Mouse (Mus musculus): Measurements from ENCODE around the gene Cyp2r1. TPM values are rescaled to one million over a fixed set of nuclear protein-coding genes. Genes with fewer than 3 reads are reported as not detected.
A peak's percentile ranks its signal among the peaks of the same experiment; 100 is the strongest.
"Not testable (repeated sequence)": the region's sequence is repeated elsewhere in the genome, so short reads cannot be mapped to it uniquely, and the experiment has no call there.

Gene Cyp2r1
- polyA plus RNA-seq (2016; fragmentation: Nextera tagmentation; extraction: Ambion mirVana) = 1.4 and 1.6 TPM in 2 replicates

- 3% methylated on average over 56 of the region's 56 CpGs for WGBS
- H3K36me3 ChIP-seq = no peaks in the 10 kb centered on the region
- H3K4me3 ChIP-seq (replicated peaks) = peak within 1 kb of the TSS; percentile 55
- H3K4me2 ChIP-seq = peak within 1 kb of the TSS; percentile 68
- H3K9me3 ChIP-seq = 0 out of 2 replicates have a peak, but pooled peaks cover 4% of the 10 kb centered on the region
- ATAC-seq (ENCODE audit: insufficient number of reproducible peaks, insufficient read depth, low FRiP score, low TSS enrichment, low read depth) = peak; percentile 100
- peak within 1 kb of the TSS; percentile 72 for H3K9ac ChIP-seq (replicated peaks)
- no peaks in the 10 kb centered on the region; the same call in 1 of the 2 replicates for H3K4me1 ChIP-seq (replicated peaks)
- no peaks in the 10 kb centered on the region for H3K27me3 ChIP-seq
- H3K27ac ChIP-seq = peak within 1 kb of the TSS; percentile 88
Observed at GRCm38 (mm10) chr7:114562531-114563241, at the start of gene Cyp2r1. Gene Cyp2r1, minus strand, starts transcription at chr7:114562972.

GRCm38 (mm10) chr7:114594391-114594790 is 31.6 kb upstream of the Cyp2r1 start:
- H3K4me1 ChIP-seq (replicated peaks); H3K4me3 ChIP-seq (replicated peaks); H3K27me3 ChIP-seq; H3K36me3 ChIP-seq; ATAC-seq (ENCODE audit: insufficient number of reproducible peaks, insufficient read depth, low FRiP score, low TSS enrichment, low read depth); H3K9ac ChIP-seq (replicated peaks); H3K9me3 ChIP-seq; H3K4me2 ChIP-seq; H3K27ac ChIP-seq: not testable (repeated sequence)
- 92% methylated on average over 8 of the region's 8 CpGs for WGBS

- Histone ChIP-seq H3K4me1 (replicated peaks) (no peaks in the 10 kb centered on the region), H3K9ac (replicated peaks) (no peak overlapping the region), H3K9me3 (no peaks in the 10 kb centered on the region), H3K4me3 (replicated peaks) (no peak overlapping the region), H3K27ac (no peak overlapping the region), H3K27me3 (no peaks in the 10 kb centered on the region), H3K4me2 (no peak overlapping the region), H3K36me3 (no peaks in the 10 kb centered on the region)
- 63% methylated on average over 2 of the region's 2 CpGs for WGBS
- ATAC-seq (ENCODE audit: insufficient number of reproducible peaks, insufficient read depth, low FRiP score, low TSS enrichment, low read depth) = no peak
Observed at GRCm38 (mm10) chr7:114582441-114582840, 19.7 kb upstream of the Cyp2r1 start.

- H3K36me3 ChIP-seq = no peaks in the 10 kb centered on the region
- no peak overlapping the region for H3K9ac ChIP-seq (replicated peaks)
- no peak overlapping the region for H3K4me2 ChIP-seq
- no peak overlapping the region for H3K27ac ChIP-seq
- 92% methylated on average over 5 of the region's 5 CpGs for WGBS
- no peak overlapping the region for H3K4me3 ChIP-seq (replicated peaks)
- no peak for ATAC-seq (ENCODE audit: insufficient number of reproducible peaks, insufficient read depth, low FRiP score, low TSS enrichment, low read depth)
- H3K9me3 ChIP-seq = no peaks in the 10 kb centered on the region
- no peaks in the 10 kb centered on the region for H3K4me1 ChIP-seq (replicated peaks)
- H3K27me3 ChIP-seq = no peaks in the 10 kb centered on the region
Observed at GRCm38 (mm10) chr7:114581200-114581599, 18.4 kb upstream of the Cyp2r1 start.

GRCm38 (mm10) chr7:114580426-114580825 is 17.7 kb upstream of the Cyp2r1 start:
- ATAC-seq (ENCODE audit: insufficient number of reproducible peaks, insufficient read depth, low FRiP score, low TSS enrichment, low read depth) = no peak
- H3K9ac ChIP-seq (replicated peaks) = no peak overlapping the region
- H3K27ac ChIP-seq = no peak overlapping the region

GRCm38 (mm10) chr7:114577665-114578064 is 14.9 kb upstream of the Cyp2r1 start:
- Histone ChIP-seq H3K4me1 (replicated peaks) (no peaks in the 10 kb centered on the region), H3K4me2 (no peak overlapping the region), H3K9me3 (no peaks in the 10 kb centered on the region), H3K36me3 (no peaks in the 10 kb centered on the region), H3K9ac (replicated peaks) (no peak overlapping the region), H3K27me3 (no peaks in the 10 kb centered on the region), H3K27ac (no peak overlapping the region), H3K4me3 (replicated peaks) (no peak overlapping the region)
- WGBS = 78% methylated on average over 1 of the region's 1 CpGs
- no peak for ATAC-seq (ENCODE audit: insufficient number of reproducible peaks, insufficient read depth, low FRiP score, low TSS enrichment, low read depth)

More at GRCm38 (mm10) chr7:114580426-114580825, 17.7 kb upstream of the Cyp2r1 start:
- no peaks in the 10 kb centered on the region for H3K4me1 ChIP-seq (replicated peaks)
- no peak overlapping the region for H3K4me3 ChIP-seq (replicated peaks)
- no peaks in the 10 kb centered on the region for H3K36me3 ChIP-seq
- H3K27me3 ChIP-seq = no peaks in the 10 kb centered on the region
- no peak overlapping the region for H3K4me2 ChIP-seq
- no peaks in the 10 kb centered on the region for H3K9me3 ChIP-seq
- WGBS = 7% methylated on average over 4 of the region's 4 CpGs

- 72% methylated on average over 3 of the region's 3 CpGs for WGBS
- Histone ChIP-seq H3K9ac (replicated peaks) (no peak overlapping the region), H3K9me3 (no peaks in the 10 kb centered on the region), H3K4me1 (replicated peaks) (no peaks in the 10 kb centered on the region), H3K4me3 (replicated peaks) (no peak overlapping the region), H3K27ac (no peak overlapping the region), H3K27me3 (no peaks in the 10 kb centered on the region), H3K36me3 (no peaks in the 10 kb centered on the region), H3K4me2 (no peak overlapping the region)
- ATAC-seq (ENCODE audit: insufficient number of reproducible peaks, insufficient read depth, low FRiP score, low TSS enrichment, low read depth) = no peak
Observed at GRCm38 (mm10) chr7:114576931-114577330, 14.2 kb upstream of the Cyp2r1 start.

- H3K9ac ChIP-seq (replicated peaks); H3K36me3 ChIP-seq; H3K27ac ChIP-seq; H3K4me1 ChIP-seq (replicated peaks); ATAC-seq (ENCODE audit: insufficient number of reproducible peaks, insufficient read depth, low FRiP score, low TSS enrichment, low read depth); H3K9me3 ChIP-seq; H3K27me3 ChIP-seq; H3K4me3 ChIP-seq (replicated peaks); H3K4me2 ChIP-seq: not testable (repeated sequence)
- 93% methylated on average over 4 of the region's 4 CpGs for WGBS
Observed at GRCm38 (mm10) chr7:114573866-114574265, 11.1 kb upstream of the Cyp2r1 start.

GRCm38 (mm10) chr7:114536179-114536578 is 26.6 kb downstream of the Cyp2r1 start:
- 97% methylated on average over 1 of the region's 1 CpGs for WGBS
- no peaks in the 10 kb centered on the region for H3K4me1 ChIP-seq (replicated peaks)
- H3K4me3 ChIP-seq (replicated peaks) = no peak overlapping the region
- H3K36me3 ChIP-seq = peaks cover 7% of the 10 kb centered on the region; the same call in 1 of the 2 replicates
- no peak overlapping the region for H3K27ac ChIP-seq
- no peaks in the 10 kb centered on the region for H3K27me3 ChIP-seq
- ATAC-seq (ENCODE audit: insufficient number of reproducible peaks, insufficient read depth, low FRiP score, low TSS enrichment, low read depth) = no peak
- H3K4me2 ChIP-seq = no peak overlapping the region
- H3K9me3 ChIP-seq = no peaks in the 10 kb centered on the region
- H3K9ac ChIP-seq (replicated peaks) = no peak overlapping the region

GRCm38 (mm10) chr7:114526245-114526644 is 36.5 kb downstream of the Cyp2r1 start:
- ATAC-seq (ENCODE audit: insufficient number of reproducible peaks, insufficient read depth, low FRiP score, low TSS enrichment, low read depth) = no peak
- Histone ChIP-seq H3K9me3 (no peaks in the 10 kb centered on the region), H3K27me3 (no peaks in the 10 kb centered on the region), H3K4me1 (replicated peaks) (no peaks in the 10 kb centered on the region), H3K4me3 (replicated peaks) (no peak overlapping the region), H3K9ac (replicated peaks) (no peak overlapping the region), H3K4me2 (no peak overlapping the region), H3K36me3 (no peaks in the 10 kb centered on the region), H3K27ac (no peak overlapping the region)
- WGBS = 88% methylated on average over 1 of the region's 1 CpGs

GRCm38 (mm10) chr7:114520122-114520521 is 42.6 kb downstream of the Cyp2r1 start:
- Histone ChIP-seq H3K36me3 (no peaks in the 10 kb centered on the region), H3K4me2 (no peak overlapping the region), H3K4me1 (replicated peaks) (no peaks in the 10 kb centered on the region), H3K9me3 (no peaks in the 10 kb centered on the region), H3K4me3 (replicated peaks) (no peak overlapping the region), H3K27me3 (no peaks in the 10 kb centered on the region), H3K27ac (no peak overlapping the region), H3K9ac (replicated peaks) (no peak overlapping the region)
- no peak for ATAC-seq (ENCODE audit: insufficient number of reproducible peaks, insufficient read depth, low FRiP score, low TSS enrichment, low read depth)
- 95% methylated on average over 1 of the region's 1 CpGs for WGBS

GRCm38 (mm10) chr7:114508879-114509278 is 53.9 kb downstream of the Cyp2r1 start:
- Histone ChIP-seq H3K4me3 (replicated peaks) (no peak overlapping the region), H3K9me3 (no peaks in the 10 kb centered on the region), H3K36me3 (0 out of 2 replicates have a peak, but pooled peaks cover 3% of the 10 kb centered on the region), H3K27ac (no peak overlapping the region), H3K9ac (replicated peaks) (no peak overlapping the region), H3K4me2 (no peak overlapping the region), H3K4me1 (replicated peaks) (no peaks in the 10 kb centered on the region), H3K27me3 (no peaks in the 10 kb centered on the region)
- WGBS = 87% methylated on average over 2 of the region's 2 CpGs
- no peak for ATAC-seq (ENCODE audit: insufficient number of reproducible peaks, insufficient read depth, low FRiP score, low TSS enrichment, low read depth)
